Mouse (Mus musculus) cortical plate, adult 2 months (tissue): ENCODE data around the gene Tnrc18.

Source experiments
- CTCF ChIP-seq: fragments of 200-500 bp; IDR thresholded peaks from 2 replicates; pipeline ENCODE4 v1.5.1; 2011; ENCODE audit warnings: mild to moderate bottlenecking, control low read depth, low read length; ENCODE audit not compliant: insufficient read depth; ENCODE audit errors: extremely low read depth
- POLR2A ChIP-seq: fragments of 200-500 bp; IDR thresholded peaks from 2 replicates; pipeline ENCODE4 v1.6.1; 2011; ENCODE audit warnings: mild to moderate bottlenecking, low read length, control low read depth; ENCODE audit not compliant: insufficient read depth; ENCODE audit errors: extremely low read depth

DNA sequence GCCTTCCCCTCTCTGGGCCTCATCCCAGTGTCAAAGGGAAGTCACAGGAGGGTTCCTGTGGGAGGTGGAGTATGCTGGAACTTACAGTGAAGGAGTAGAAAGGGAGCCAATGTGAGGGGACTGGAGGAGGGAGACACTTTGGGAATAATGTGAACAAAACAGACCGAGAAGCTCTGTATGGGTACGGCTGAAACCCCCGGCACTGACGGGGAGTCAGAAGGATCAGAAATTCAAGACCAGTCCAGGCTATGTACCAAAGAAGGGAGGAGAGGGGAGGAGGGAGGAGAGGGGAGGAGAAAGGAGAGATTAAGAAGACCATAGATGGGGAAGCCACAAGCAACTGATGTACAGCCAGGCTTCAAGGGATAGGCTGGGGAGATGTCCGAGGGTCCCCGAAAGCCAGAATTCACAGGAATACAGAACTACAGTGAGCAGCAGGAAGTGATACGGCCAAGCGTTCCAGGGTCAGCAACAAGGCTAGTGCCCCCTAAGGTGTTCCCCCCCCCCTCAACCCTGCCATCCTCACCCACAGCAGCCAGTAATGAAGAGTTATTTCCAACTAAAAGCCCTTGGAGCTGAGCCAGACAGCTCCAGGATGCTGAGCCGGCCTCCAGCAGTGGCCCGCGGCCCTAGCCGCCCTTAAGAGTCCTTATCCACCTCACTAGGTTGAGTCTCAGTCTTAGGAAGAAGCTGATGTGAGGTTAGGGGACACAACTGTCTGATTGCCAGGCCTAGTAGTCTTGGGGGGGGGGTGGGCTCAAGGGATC, 124.3 kb downstream of the Tnrc18 start:
- TF ChIP-seq POLR2A (no peak), CTCF (no peak)
